Mouse (Mus musculus): ENCODE measurements at regions not wholly inside any gene's neighbourhood (a gene's known extent, or its start where the extent isn't known, plus 50 kb on each side); places are given as distances from the start of the nearest gene placed in this dataset.
"Not testable (repeated sequence)": the region's sequence is repeated elsewhere in the genome, so short reads cannot be mapped to it uniquely, and the experiment has no call there.

GRCm38 (mm10) chrX:162359767-162360545 is 200.4 kb upstream of the Nhs start:
- DNase-seq (ENCODE audit: low spot score in 2 of 2), result no peak

- no peak for DNase-seq (ENCODE audit: low spot score in 2 of 2)
Observed at GRCm38 (mm10) chrX:162348341-162348740, 188.8 kb upstream of the Nhs start.

GRCm38 (mm10) chrX:162347886-162348285 is 188.4 kb upstream of the Nhs start:
- DNase-seq (ENCODE audit: low spot score in 2 of 2), result no peak

GRCm38 (mm10) chrX:162345497-162346143 is 186.1 kb upstream of the Nhs start:
- peak in 1 of 2 experiments; percentile 7 for DNase-seq (ENCODE audit: low spot score in 2 of 2)

GRCm38 (mm10) chrX:162332121-162332520 is 172.6 kb upstream of the Nhs start:
- no peak for DNase-seq (ENCODE audit: low spot score in 2 of 2)

GRCm38 (mm10) chrX:162307646-162308045 is 148.1 kb upstream of the Nhs start:
- no peak for DNase-seq (ENCODE audit: low spot score in 2 of 2)

GRCm38 (mm10) chrX:162304145-162304544 is 144.6 kb upstream of the Nhs start:
- DNase-seq (ENCODE audit: low spot score in 2 of 2), result no peak

GRCm38 (mm10) chrX:162302788-162303187 is 143.3 kb upstream of the Nhs start:
- no peak for DNase-seq (ENCODE audit: low spot score in 2 of 2)

GRCm38 (mm10) chrX:162291234-162291633 is 131.7 kb upstream of the Nhs start:
- DNase-seq (ENCODE audit: low spot score in 2 of 2), result no peak

GRCm38 (mm10) chrX:162286155-162286554 is 126.6 kb upstream of the Nhs start:
- not testable (repeated sequence) for DNase-seq (ENCODE audit: low spot score in 2 of 2)

GRCm38 (mm10) chrX:162284252-162284651 is 124.7 kb upstream of the Nhs start:
- DNase-seq (ENCODE audit: low spot score in 2 of 2), result no peak

- DNase-seq (ENCODE audit: low spot score in 2 of 2), result no peak
Observed at GRCm38 (mm10) chrX:162282690-162283089, 123.2 kb upstream of the Nhs start.

- DNase-seq (ENCODE audit: low spot score in 2 of 2), result peak; percentile 20 to 63
Observed at GRCm38 (mm10) chrX:162278834-162279708, 119.5 kb upstream of the Nhs start.

GRCm38 (mm10) chrX:162274581-162274980 is 115.1 kb upstream of the Nhs start:
- no peak for DNase-seq (ENCODE audit: low spot score in 2 of 2)

GRCm38 (mm10) chrX:162271189-162271588 is 111.7 kb upstream of the Nhs start:
- DNase-seq (ENCODE audit: low spot score in 2 of 2), result no peak

- DNase-seq (ENCODE audit: low spot score in 2 of 2), result no peak
Observed at GRCm38 (mm10) chrX:162268918-162269317, 109.4 kb upstream of the Nhs start.

- no peak for DNase-seq (ENCODE audit: low spot score in 2 of 2)
Observed at GRCm38 (mm10) chrX:162268112-162268511, 108.6 kb upstream of the Nhs start.

- no peak for DNase-seq (ENCODE audit: low spot score in 2 of 2)
Observed at GRCm38 (mm10) chrX:162267679-162268078, 108.1 kb upstream of the Nhs start.

GRCm38 (mm10) chrX:162266769-162267168 is 107.2 kb upstream of the Nhs start:
- no peak for DNase-seq (ENCODE audit: low spot score in 2 of 2)

GRCm38 (mm10) chrX:162257398-162257797 is 97.9 kb upstream of the Nhs start:
- no peak for DNase-seq (ENCODE audit: low spot score in 2 of 2)

- no peak for DNase-seq (ENCODE audit: low spot score in 2 of 2)
Observed at GRCm38 (mm10) chrX:162255873-162256272, 96.3 kb upstream of the Nhs start.

- DNase-seq (ENCODE audit: low spot score in 2 of 2), result no peak
Observed at GRCm38 (mm10) chrX:162241291-162241690, 81.8 kb upstream of the Nhs start.
